Mouse (Mus musculus) urinary bladder, adult 2 months (tissue): Measurements from ENCODE around the gene Ssr2. TPM values are rescaled to one million over a fixed set of nuclear protein-coding genes. Genes with fewer than 3 reads are reported as not detected.

Experiments
- DNase-seq: peaks from one replicate; pipeline ENCODE4 v3.0.0; 2022; ENCODE audit warnings: low spot score
- polyA plus RNA-seq: library from polyadenylated mRNA; depleted of rRNA; stranded (reverse); fragments of >200 nt; gene quantifications from 2 replicates; pipeline ENCODE4 v1.2.3, GENCODE M21; 2012

Gene Ssr2
- polyA plus RNA-seq, 1 experiment = 150 TPM

- DNase-seq = no peak
Observed at GRCm38 (mm10) chr3:88541622-88542401, 33.9 kb upstream of the Ssr2 start.

GRCm38 (mm10) chr3:88542486-88542885, 33.2 kb upstream of the Ssr2 start:
- DNase-seq = no peak

- DNase-seq = no peak
Observed at GRCm38 (mm10) chr3:88543174-88543573, 32.5 kb upstream of the Ssr2 start.

- DNase-seq = no peak
Observed at GRCm38 (mm10) chr3:88543651-88544410, 31.8 kb upstream of the Ssr2 start.

GRCm38 (mm10) chr3:88544514-88544913, 31.2 kb upstream of the Ssr2 start:
- no peak for DNase-seq

GRCm38 (mm10) chr3:88544955-88545591, 30.6 kb upstream of the Ssr2 start:
- DNase-seq = no peak

GRCm38 (mm10) chr3:88546674-88547418, 28.8 kb upstream of the Ssr2 start:
- no peak for DNase-seq

GRCm38 (mm10) chr3:88548180-88548917, 27.3 kb upstream of the Ssr2 start, which contains the start of gene Rab25:
Gene Rab25, minus strand, starts transcription at chr3:88548300.
- no peak for DNase-seq

DNA sequence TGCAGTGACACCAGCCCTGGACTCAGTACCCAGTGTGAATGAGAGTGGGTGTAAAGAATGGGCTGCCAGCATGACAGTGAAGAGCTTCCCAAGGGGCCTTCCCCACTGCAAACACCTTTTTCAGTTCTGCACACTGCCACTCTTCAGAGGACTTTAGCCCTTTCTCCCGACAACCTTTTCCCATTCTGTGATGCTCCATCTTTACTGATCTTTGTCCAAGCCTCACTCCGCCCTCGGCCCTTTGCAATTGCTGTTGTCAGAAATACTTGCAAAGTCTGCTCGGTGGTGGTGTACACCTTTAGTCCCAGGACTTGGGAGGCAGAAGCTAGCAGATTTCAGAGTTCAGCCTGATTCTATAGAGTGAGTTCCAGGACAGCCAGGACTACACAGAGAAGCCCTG, 24.1 kb upstream of the Ssr2 start:
- no peak for DNase-seq

- no peak for DNase-seq
Observed at GRCm38 (mm10) chr3:88552082-88552645, 23.5 kb upstream of the Ssr2 start.

DNA sequence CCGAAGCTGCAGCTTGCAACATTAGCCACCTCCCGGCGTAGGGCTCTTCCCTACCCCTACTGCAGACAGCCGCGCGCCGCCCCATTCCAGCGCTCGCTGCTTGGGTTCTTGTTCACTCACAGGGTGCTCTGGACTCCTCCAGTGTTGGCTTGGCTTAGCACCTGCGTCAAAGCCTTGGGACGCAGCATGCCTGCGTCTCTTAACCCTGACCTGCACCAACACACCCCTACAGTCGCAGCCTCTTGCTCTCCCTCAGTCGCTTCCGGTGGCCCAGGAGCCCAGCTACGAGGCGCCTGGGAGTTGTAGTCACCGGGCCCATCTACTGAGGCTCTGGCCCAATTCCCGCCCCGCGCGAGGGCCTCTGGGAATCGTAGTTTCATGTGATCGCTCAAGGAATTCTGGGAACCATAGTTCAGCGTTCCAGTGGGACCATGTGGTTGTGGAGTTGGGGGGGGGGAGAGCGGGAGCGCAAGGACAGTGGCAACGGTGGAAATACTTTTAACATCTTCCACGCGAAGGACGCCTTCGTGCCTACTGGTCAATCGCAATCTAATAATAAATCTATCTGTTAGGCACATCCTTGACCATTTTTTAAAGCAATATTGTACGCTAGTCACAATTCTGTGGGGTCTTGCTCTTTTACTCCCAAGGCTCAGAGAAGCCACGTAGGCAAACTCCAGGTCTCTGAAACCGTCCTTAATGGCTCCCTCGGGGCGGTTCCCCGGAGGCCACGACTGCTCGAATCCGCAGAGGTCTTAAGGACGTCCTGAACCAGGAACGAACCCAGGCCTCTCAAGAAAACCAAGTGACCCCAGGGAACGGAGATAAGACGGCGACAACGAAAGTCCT, 22.8 kb upstream of the Ssr2 start, which contains the start of gene Lamtor2:
Lamtor2 (minus strand) TSS at position 399 of the 849 bp plus-strand sequence.
- peak; percentile 88 for DNase-seq

- peak; percentile 97 for DNase-seq
Observed at GRCm38 (mm10) chr3:88553525-88553879, 22.2 kb upstream of the Ssr2 start, which contains the start of gene Ubqln4. Gene Ubqln4, plus strand, starts transcription at chr3:88553758.

DNA sequence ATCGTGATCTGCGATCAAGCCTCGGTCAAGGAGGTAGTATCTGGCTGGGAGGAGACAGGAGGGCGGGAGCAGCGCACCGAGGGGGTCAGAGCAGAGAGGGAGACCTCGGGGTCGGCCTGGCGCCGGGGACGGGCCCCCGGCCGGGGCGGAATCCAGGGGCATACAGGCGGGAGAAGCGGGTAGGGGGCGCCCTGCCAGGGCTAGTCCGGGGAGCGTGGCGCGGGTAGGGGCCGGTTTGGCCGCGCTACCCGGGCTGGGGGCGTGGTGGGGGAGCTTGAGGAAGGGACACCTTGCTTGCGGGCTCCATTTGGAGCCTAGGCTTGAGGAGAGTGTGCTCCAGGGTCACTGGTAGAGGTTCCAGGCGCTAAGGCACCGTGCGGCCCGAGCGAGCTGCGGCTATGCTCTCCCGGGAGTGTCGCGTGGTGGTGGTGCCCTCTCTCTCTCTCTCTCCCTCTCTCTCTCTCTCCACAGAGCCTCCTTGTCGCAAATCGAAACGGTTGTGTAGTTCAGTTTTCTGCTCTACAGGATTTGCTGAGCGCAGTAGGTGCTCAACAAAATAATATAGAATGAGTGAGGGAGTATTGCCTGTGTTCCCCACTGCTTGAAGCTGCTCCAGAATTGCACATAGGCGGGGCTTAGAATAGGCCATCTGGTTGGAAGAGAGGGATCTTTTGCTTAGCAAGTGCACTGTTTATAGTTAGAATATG, 21.6 kb upstream of the Ssr2 start:
- no peak for DNase-seq

- DNase-seq = no peak
Observed at GRCm38 (mm10) chr3:88555069-88555605, 20.5 kb upstream of the Ssr2 start.

GRCm38 (mm10) chr3:88555731-88556130, 19.9 kb upstream of the Ssr2 start:
- no peak for DNase-seq

- no peak for DNase-seq
Observed at GRCm38 (mm10) chr3:88556616-88557015, 19.1 kb upstream of the Ssr2 start.

GRCm38 (mm10) chr3:88559596-88559995, 16.1 kb upstream of the Ssr2 start:
- DNase-seq = no peak

DNA sequence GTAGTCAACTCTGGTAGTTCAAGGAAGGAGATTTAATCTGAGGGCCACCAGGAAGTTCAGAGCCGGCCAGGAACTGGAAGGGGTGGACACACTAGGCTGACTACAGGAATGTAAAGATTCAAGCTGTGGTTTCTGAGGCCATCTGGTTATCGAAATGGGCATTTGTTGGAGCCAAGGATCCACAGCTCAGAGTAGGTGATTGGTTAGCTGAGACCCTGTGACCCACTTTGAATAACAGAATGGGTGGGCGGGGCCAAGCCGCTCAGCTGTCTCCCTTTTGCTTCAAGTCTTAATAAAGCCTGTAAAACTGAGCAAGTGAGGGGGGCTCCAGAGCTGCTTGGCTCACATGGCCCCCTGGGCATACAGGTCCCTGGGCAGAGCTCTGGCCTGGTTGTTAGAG, 13.7 kb upstream of the Ssr2 start:
- no peak for DNase-seq

DNA sequence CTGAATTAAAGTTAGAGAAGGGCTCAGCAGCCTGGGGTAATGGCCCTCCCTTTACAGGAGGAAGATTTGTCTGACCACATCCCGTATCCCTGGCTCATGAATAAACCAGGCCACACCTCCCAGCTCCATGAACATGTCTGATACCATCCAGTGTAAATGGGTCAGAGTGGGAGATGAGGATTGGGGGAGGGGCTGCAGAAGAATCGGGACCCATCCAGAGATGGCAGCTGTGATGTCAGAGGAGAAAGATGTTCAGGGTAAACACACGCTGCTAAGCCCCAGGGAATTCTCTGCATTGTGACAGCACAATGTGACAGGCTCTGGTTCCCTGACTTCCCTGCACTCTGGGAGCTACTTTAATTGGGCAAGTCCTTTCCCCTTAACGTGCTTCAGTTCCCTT, 12.2 kb upstream of the Ssr2 start:
- no peak for DNase-seq
